10 mouse cellular contexts compared by ENCODE assay signal in the genomic region with DNA sequence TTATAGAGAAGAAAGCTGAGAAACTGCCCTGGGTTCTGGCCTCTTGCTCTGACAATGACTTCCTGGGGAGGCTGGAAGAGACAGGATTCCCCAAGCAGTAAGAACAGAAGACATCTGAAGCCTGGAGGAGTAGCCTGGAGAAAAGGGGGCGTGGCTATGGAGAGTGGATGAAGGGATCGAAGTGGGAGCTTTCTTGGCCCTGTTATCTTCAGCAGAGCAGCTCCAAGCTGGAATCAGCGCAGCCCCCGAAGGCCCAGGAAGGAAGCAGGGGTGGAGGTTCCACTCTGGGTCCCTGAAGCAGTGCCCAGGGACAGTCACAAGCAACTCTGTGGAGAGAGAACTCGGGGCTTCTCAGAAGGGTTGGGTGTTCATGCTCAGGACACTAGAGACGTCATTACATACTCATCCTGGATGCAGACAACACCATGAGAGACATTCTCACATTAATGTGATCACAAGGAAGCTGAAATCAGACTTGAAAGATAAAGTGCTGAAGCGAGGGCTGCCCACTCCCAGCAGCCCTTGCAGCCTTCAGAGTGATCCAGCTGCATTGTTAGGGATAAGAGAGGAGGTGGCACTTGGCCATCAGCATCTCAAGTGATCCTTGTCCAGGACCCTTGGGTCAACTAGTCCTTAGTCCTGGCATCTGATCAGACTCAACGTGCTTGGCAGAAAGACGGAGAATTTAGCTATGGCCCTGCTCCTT.
DNase-seq lines count a peak whose midpoint lies in the region; ATAC-seq and TF ChIP-seq lines count a peak whose summit lies in the region.
"Had no signal": no experiment of that assay in that cellular context is flagged by ENCODE, and none has a peak within 500 bp of the region (broad histone marks: within the 10 kb centered on the region; RNA-seq: fewer than 3 reads in every experiment).

No protein-coding gene starts in this region.

- peak; percentile 10 for DNase-seq in kidney, adult 2 months
- no peak for DNase-seq in kidney, adult 11 months
- DNase-seq in embryonic facial prominence, embryonic 11.5 days (ENCODE audit: low spot score): peak; percentile 40
- DNase-seq in left cerebral cortex, postnatal 36 days (ENCODE audit: low spot score in 2 of 2): no peak
- DNase-seq in thymus, postnatal 10 days (ENCODE audit: low spot score in 2 of 2): no peak
- DNase-seq: liver, postnatal 0 days had no signal

- intact Hi-C loops in left cerebral cortex, postnatal 36 days (cut with DNase I): no loop called here

- H3K27me3 ChIP-seq in kidney, adult 2 months (replicated peaks; ENCODE audit: control insufficient read depth, insufficient read depth, low read length): no peaks in the 10 kb centered on the region
- no peaks in the 10 kb centered on the region for H3K27me3 ChIP-seq in embryonic facial prominence, embryonic 11.5 days (ENCODE audit: control insufficient read depth, insufficient read depth, low read length)
- H3K27me3 ChIP-seq in intestine, embryonic 16.5 days (replicated peaks; ENCODE audit: control insufficient read depth, insufficient read depth, low read length): no peaks in the 10 kb centered on the region

- no peaks in the 10 kb centered on the region for H3K4me1 ChIP-seq in kidney, adult 2 months (ENCODE audit: control insufficient read depth, insufficient read depth, low read length)
- no peaks in the 10 kb centered on the region; the same call in 1 of the 2 replicates for H3K4me1 ChIP-seq in embryonic facial prominence, embryonic 11.5 days (ENCODE audit: control insufficient read depth, insufficient read depth, low read length)
- no peaks in the 10 kb centered on the region for H3K4me1 ChIP-seq in intestine, embryonic 16.5 days (ENCODE audit: control insufficient read depth, insufficient read depth, low read length)
- peaks cover 40% of the 10 kb centered on the region for H3K4me1 ChIP-seq in olfactory bulb, adult 2 months (ENCODE audit: control insufficient read depth, insufficient read depth, low read length)

- no peaks in the 10 kb centered on the region for H3K9me3 ChIP-seq in embryonic facial prominence, embryonic 11.5 days (replicated peaks; ENCODE audit: control insufficient read depth, low read length)
- no peaks in the 10 kb centered on the region for H3K9me3 ChIP-seq in intestine, embryonic 16.5 days (ENCODE audit: control insufficient read depth, low read length)
- H3K9me3 ChIP-seq: G1E had no signal

- TF ChIP-seq POLR2A in kidney, adult 2 months (IDR thresholded peaks at IDR 0.05; ENCODE audit: low read depth, low read length): no peak
- TF ChIP-seq POLR2A in olfactory bulb, adult 2 months (IDR thresholded peaks at IDR 0.05; ENCODE audit: insufficient read depth, low read depth, low read length): no peak

- H3K4me2 ChIP-seq in embryonic facial prominence, embryonic 11.5 days (ENCODE audit: low read depth, low read length): no peak overlapping the region
- H3K4me2 ChIP-seq in intestine, embryonic 16.5 days (ENCODE audit: low read depth, low read length): no peak overlapping the region

- ATAC-seq in embryonic facial prominence, embryonic 11.5 days (replicated peaks; ENCODE audit: insufficient number of reproducible peaks, low FRiP score, low TSS enrichment, low read depth): no peak
- peak; percentile 44; the same call in 1 of the 2 replicates for ATAC-seq in intestine, embryonic 16.5 days
- ATAC-seq in megakaryocyte-erythroid progenitor cell, adult 5-6 weeks (replicated peaks; ENCODE audit: low FRiP score, low TSS enrichment, poor library complexity, severe bottlenecking): no peak
- ATAC-seq: liver, postnatal 0 days had no signal

- no peaks in the 10 kb centered on the region for H3K36me3 ChIP-seq in kidney, adult 2 months (ENCODE audit: control insufficient read depth, insufficient read depth, low read length)
- no peaks in the 10 kb centered on the region for H3K36me3 ChIP-seq in embryonic facial prominence, embryonic 11.5 days (replicated peaks; ENCODE audit: control insufficient read depth, insufficient read depth, low read depth, low read length)
- no peaks in the 10 kb centered on the region for H3K36me3 ChIP-seq in intestine, embryonic 16.5 days (ENCODE audit: control insufficient read depth, insufficient read depth, low read length)
- H3K36me3 ChIP-seq: G1E had no signal

- TF ChIP-seq CTCF in kidney, adult 2 months (conservative IDR thresholded peaks at IDR 0.05; ENCODE audit: insufficient read depth, insufficient read length, low read depth, low read length): no peak
- TF ChIP-seq CTCF in olfactory bulb, adult 2 months (IDR thresholded peaks at IDR 0.05; ENCODE audit: insufficient read depth, low read depth, low read length): no peak

- H3K9ac ChIP-seq in embryonic facial prominence, embryonic 11.5 days (replicated peaks; ENCODE audit: low read length): no peak overlapping the region
- H3K9ac ChIP-seq in intestine, embryonic 16.5 days (ENCODE audit: low read depth, low read length): no peak overlapping the region
- H3K9ac ChIP-seq: liver, postnatal 0 days had no signal

- H3K4me3 ChIP-seq in kidney, adult 2 months (ENCODE audit: insufficient read depth, low read depth, low read length): no peak overlapping the region
- no peak overlapping the region for H3K4me3 ChIP-seq in embryonic facial prominence, embryonic 11.5 days (ENCODE audit: low read depth, low read length)
- H3K4me3 ChIP-seq in intestine, embryonic 16.5 days (ENCODE audit: low read length): no peak overlapping the region
- no peak overlapping the region for H3K4me3 ChIP-seq in olfactory bulb, adult 2 months (ENCODE audit: insufficient read depth, low read depth, low read length)

- no peak overlapping the region for H3K27ac ChIP-seq in kidney, adult 2 months (ENCODE audit: insufficient read depth, low read depth, low read length)
- H3K27ac ChIP-seq in embryonic facial prominence, embryonic 11.5 days (replicated peaks; ENCODE audit: low read depth, low read length): no peak overlapping the region
- H3K27ac ChIP-seq in intestine, embryonic 16.5 days (ENCODE audit: low read length): peak overlapping the region; percentile 59
- H3K27ac ChIP-seq in olfactory bulb, adult 2 months (ENCODE audit: insufficient read depth, low read depth, low read length): peak overlapping the region; percentile 28; the same call in 1 of the 2 replicates

- 29% methylated on average over 9 of the region's 9 CpGs for WGBS in kidney, adult 2 months
- WGBS in embryonic facial prominence, embryonic 11.5 days: 43% methylated on average over 9 of the region's 9 CpGs
- WGBS in intestine, embryonic 16.5 days: 34% methylated on average over 9 of the region's 9 CpGs
- 32% methylated on average over 9 of the region's 9 CpGs for WGBS in olfactory bulb, adult 2 months

Comparison
In these comparisons a context has a peak if more than half of its experiments do, and no peak if none do; other contexts are left out.
1. DNase-seq: peak in kidney, adult 2 months (single experiment) and embryonic facial prominence, embryonic 11.5 days (single experiment); none in kidney, adult 11 months (single experiment), left cerebral cortex, postnatal 36 days (0 of 2) and thymus, postnatal 10 days (0 of 2).
2. H3K27ac ChIP-seq: peak in intestine, embryonic 16.5 days (single experiment) and olfactory bulb, adult 2 months (single experiment); none in kidney, adult 2 months (single experiment) and embryonic facial prominence, embryonic 11.5 days (single experiment).